Mouse (Mus musculus): ENCODE data around the gene Serf1. TPM values are rescaled to one million over a fixed set of nuclear protein-coding genes. Genes with fewer than 3 reads are reported as not detected.

Serf1 gene
- polyA plus RNA-seq, 1 experiment = 618 TPM

GRCm38 (mm10) chr13:100112218-100112972, 4.6 kb downstream of the Serf1 start:
- TF ChIP-seq POLR2A (IDR thresholded peaks at IDR 0.05; ENCODE audit: control insufficient read depth, low read depth, low read length) = no peak
- no peak for TF ChIP-seq CTCF (IDR thresholded peaks at IDR 0.05; ENCODE audit: control insufficient read depth, insufficient read depth, insufficient replicate concordance, low read depth, low read length)
- H3K36me3 ChIP-seq (ENCODE audit: control insufficient read depth, insufficient read depth, low read length) = no peaks in the 10 kb centered on the region
- H3K4me1 ChIP-seq (ENCODE audit: control insufficient read depth, insufficient read depth, low read length) = peaks cover 4% of the 10 kb centered on the region
- no peak overlapping the region for H3K27ac ChIP-seq (ENCODE audit: control insufficient read depth, insufficient read depth, low read depth, low read length)
- H3K4me3 ChIP-seq (ENCODE audit: control insufficient read depth, low read depth, low read length) = no peak overlapping the region
- no peaks in the 10 kb centered on the region for H3K27me3 ChIP-seq (ENCODE audit: control insufficient read depth, insufficient read depth, low read length)

GRCm38 (mm10) chr13:100123970-100124369, 16.2 kb downstream of the Serf1 start:
- peak overlapping the region; percentile 97 for H3K4me3 ChIP-seq (ENCODE audit: control insufficient read depth, low read depth, low read length)
- H3K4me1 ChIP-seq (ENCODE audit: control insufficient read depth, insufficient read depth, low read length) = peaks cover 3% of the 10 kb centered on the region
- H3K27me3 ChIP-seq (ENCODE audit: control insufficient read depth, insufficient read depth, low read length) = no peaks in the 10 kb centered on the region
- H3K36me3 ChIP-seq (ENCODE audit: control insufficient read depth, insufficient read depth, low read length) = peaks cover 2% of the 10 kb centered on the region
- H3K27ac ChIP-seq (ENCODE audit: control insufficient read depth, insufficient read depth, low read depth, low read length) = no peak overlapping the region
- no peak for TF ChIP-seq CTCF (IDR thresholded peaks at IDR 0.05; ENCODE audit: control insufficient read depth, insufficient read depth, insufficient replicate concordance, low read depth, low read length)
- TF ChIP-seq POLR2A (IDR thresholded peaks at IDR 0.05; ENCODE audit: control insufficient read depth, low read depth, low read length) = no peak

GRCm38 (mm10) chr13:100124423-100125257, 16.8 kb downstream of the Serf1 start, which contains the start of gene Smn1:
Gene Smn1, plus strand, starts transcription at chr13:100124852.
- no peaks in the 10 kb centered on the region for H3K27me3 ChIP-seq (ENCODE audit: control insufficient read depth, insufficient read depth, low read length)
- H3K4me1 ChIP-seq (ENCODE audit: control insufficient read depth, insufficient read depth, low read length) = peaks cover 3% of the 10 kb centered on the region
- H3K27ac ChIP-seq (ENCODE audit: control insufficient read depth, insufficient read depth, low read depth, low read length) = peak within 1 kb of the TSS; percentile 24; the same call in 1 of the 2 replicates
- TF ChIP-seq CTCF (IDR thresholded peaks at IDR 0.05; ENCODE audit: control insufficient read depth, insufficient read depth, insufficient replicate concordance, low read depth, low read length) (no peak), POLR2A (IDR thresholded peaks at IDR 0.05; ENCODE audit: control insufficient read depth, low read depth, low read length) (peak; percentile 83)
- H3K36me3 ChIP-seq (ENCODE audit: control insufficient read depth, insufficient read depth, low read length) = peaks cover 3% of the 10 kb centered on the region
- peak within 1 kb of the TSS; percentile 97 for H3K4me3 ChIP-seq (ENCODE audit: control insufficient read depth, low read depth, low read length)

- H3K4me3 ChIP-seq (ENCODE audit: control insufficient read depth, low read depth, low read length) = peak overlapping the region; percentile 97
Observed at GRCm38 (mm10) chr13:100125258-100125643, 17.4 kb downstream of the Serf1 start.

GRCm38 (mm10) chr13:100141646-100142314, 34.0 kb downstream of the Serf1 start:
- Histone ChIP-seq H3K27ac (ENCODE audit: control insufficient read depth, insufficient read depth, low read depth, low read length) (no peak overlapping the region), H3K27me3 (ENCODE audit: control insufficient read depth, insufficient read depth, low read length) (no peaks in the 10 kb centered on the region), H3K36me3 (ENCODE audit: control insufficient read depth, insufficient read depth, low read length) (no peaks in the 10 kb centered on the region; the same call in 1 of the 2 replicates), H3K4me1 (ENCODE audit: control insufficient read depth, insufficient read depth, low read length) (peaks cover 6% of the 10 kb centered on the region), H3K4me3 (ENCODE audit: control insufficient read depth, low read depth, low read length) (no peak overlapping the region)
- TF ChIP-seq POLR2A (IDR thresholded peaks at IDR 0.05; ENCODE audit: control insufficient read depth, low read depth, low read length) = no peak
- TF ChIP-seq CTCF (IDR thresholded peaks at IDR 0.05; ENCODE audit: control insufficient read depth, insufficient read depth, insufficient replicate concordance, low read depth, low read length) = no peak

More at GRCm38 (mm10) chr13:100125258-100125643, 17.4 kb downstream of the Serf1 start:
- peaks cover 3% of the 10 kb centered on the region for H3K36me3 ChIP-seq (ENCODE audit: control insufficient read depth, insufficient read depth, low read length)
- H3K27ac ChIP-seq (ENCODE audit: control insufficient read depth, insufficient read depth, low read depth, low read length) = no peak overlapping the region
- H3K4me1 ChIP-seq (ENCODE audit: control insufficient read depth, insufficient read depth, low read length) = peaks cover 3% of the 10 kb centered on the region
- H3K27me3 ChIP-seq (ENCODE audit: control insufficient read depth, insufficient read depth, low read length) = no peaks in the 10 kb centered on the region
- no peak for TF ChIP-seq POLR2A (IDR thresholded peaks at IDR 0.05; ENCODE audit: control insufficient read depth, low read depth, low read length)
- TF ChIP-seq CTCF (IDR thresholded peaks at IDR 0.05; ENCODE audit: control insufficient read depth, insufficient read depth, insufficient replicate concordance, low read depth, low read length) = no peak

- no peak for TF ChIP-seq POLR2A (IDR thresholded peaks at IDR 0.05; ENCODE audit: control insufficient read depth, low read depth, low read length)
- no peak for TF ChIP-seq CTCF (IDR thresholded peaks at IDR 0.05; ENCODE audit: control insufficient read depth, insufficient read depth, insufficient replicate concordance, low read depth, low read length)
- Histone ChIP-seq H3K27ac (ENCODE audit: control insufficient read depth, insufficient read depth, low read depth, low read length) (no peak overlapping the region), H3K27me3 (ENCODE audit: control insufficient read depth, insufficient read depth, low read length) (no peaks in the 10 kb centered on the region), H3K4me3 (ENCODE audit: control insufficient read depth, low read depth, low read length) (no peak overlapping the region), H3K4me1 (ENCODE audit: control insufficient read depth, insufficient read depth, low read length) (no peaks in the 10 kb centered on the region), H3K36me3 (ENCODE audit: control insufficient read depth, insufficient read depth, low read length) (no peaks in the 10 kb centered on the region)
Observed at GRCm38 (mm10) chr13:100152659-100153058, 44.8 kb downstream of the Serf1 start.
